Mouse (Mus musculus): ENCODE results near the gene Arhgef10l. TPM values are rescaled to one million over a fixed set of nuclear protein-coding genes. Genes with fewer than 3 reads are reported as not detected.

The Arhgef10l gene
- polyA plus RNA-seq, 1 experiment from 2014 or later, result 11.9 TPM

GRCm38 (mm10) chr4:140555273-140555672 is 110.5 kb downstream of the Arhgef10l start:
- no peak overlapping the region for H3K27ac ChIP-seq
- 65% methylated on average over 7 of the region's 7 CpGs for WGBS (ENCODE audit: missing documents)
- H3K36me3 ChIP-seq (ENCODE audit: inconsistent target), result peaks cover 67% of the 10 kb centered on the region
- H3K4me3 ChIP-seq (ENCODE audit: inconsistent target), result no peak overlapping the region
- peaks cover 19% of the 10 kb centered on the region; the same call in 1 of the 2 replicates for H3K79me2 ChIP-seq (ENCODE audit: inconsistent target)

- no peak overlapping the region for H3K27ac ChIP-seq
- 91% methylated on average over 4 of the region's 4 CpGs for WGBS (ENCODE audit: missing documents)
- H3K79me2 ChIP-seq (ENCODE audit: inconsistent target), result peaks cover 26% of the 10 kb centered on the region; the same call in 1 of the 2 replicates
- peaks cover 75% of the 10 kb centered on the region for H3K36me3 ChIP-seq (ENCODE audit: inconsistent target)
- H3K4me3 ChIP-seq (ENCODE audit: inconsistent target), result no peak overlapping the region
Measured at GRCm38 (mm10) chr4:140554552-140554951, 111.3 kb downstream of the Arhgef10l start.

GRCm38 (mm10) chr4:140551766-140552165 is 114.0 kb downstream of the Arhgef10l start:
- 92% methylated on average over 17 of the region's 17 CpGs for WGBS (ENCODE audit: missing documents)
- no peak overlapping the region for H3K4me3 ChIP-seq (ENCODE audit: inconsistent target)
- H3K79me2 ChIP-seq (ENCODE audit: inconsistent target), result peaks cover 33% of the 10 kb centered on the region; the same call in 1 of the 2 replicates
- peaks cover 75% of the 10 kb centered on the region for H3K36me3 ChIP-seq (ENCODE audit: inconsistent target)
- no peak overlapping the region for H3K27ac ChIP-seq

- 96% methylated on average over 6 of the region's 6 CpGs for WGBS (ENCODE audit: missing documents)
- Histone ChIP-seq H3K36me3 (ENCODE audit: inconsistent target) (peaks cover 72% of the 10 kb centered on the region), H3K27ac (no peak overlapping the region), H3K79me2 (ENCODE audit: inconsistent target) (peaks cover 33% of the 10 kb centered on the region; the same call in 1 of the 2 replicates), H3K4me3 (ENCODE audit: inconsistent target) (no peak overlapping the region)
Measured at GRCm38 (mm10) chr4:140550670-140551069, 115.1 kb downstream of the Arhgef10l start.

- Histone ChIP-seq H3K79me2 (ENCODE audit: inconsistent target) (peaks cover 33% of the 10 kb centered on the region; the same call in 1 of the 2 replicates), H3K36me3 (ENCODE audit: inconsistent target) (peaks cover 70% of the 10 kb centered on the region), H3K27ac (no peak overlapping the region), H3K4me3 (ENCODE audit: inconsistent target) (no peak overlapping the region)
- WGBS (ENCODE audit: missing documents), result 91% methylated on average over 12 of the region's 12 CpGs
Measured at GRCm38 (mm10) chr4:140549975-140550374, 115.8 kb downstream of the Arhgef10l start.

- Histone ChIP-seq H3K36me3 (ENCODE audit: inconsistent target) (peaks cover 82% of the 10 kb centered on the region), H3K4me3 (ENCODE audit: inconsistent target) (no peak overlapping the region), H3K27ac (no peak overlapping the region), H3K79me2 (ENCODE audit: inconsistent target) (peaks cover 31% of the 10 kb centered on the region; the same call in 1 of the 2 replicates)
- WGBS (ENCODE audit: missing documents), result 64% methylated on average over 7 of the region's 7 CpGs
Measured at GRCm38 (mm10) chr4:140547488-140547887, 118.3 kb downstream of the Arhgef10l start.

GRCm38 (mm10) chr4:140539125-140539524 is 126.7 kb downstream of the Arhgef10l start:
- WGBS (ENCODE audit: missing documents), result 58% methylated on average over 11 of the region's 11 CpGs
- Histone ChIP-seq H3K79me2 (ENCODE audit: inconsistent target) (peaks cover 18% of the 10 kb centered on the region; the same call in 1 of the 2 replicates), H3K27ac (no peak overlapping the region), H3K4me3 (ENCODE audit: inconsistent target) (no peak overlapping the region), H3K36me3 (ENCODE audit: inconsistent target) (peaks cover 80% of the 10 kb centered on the region)

- WGBS (ENCODE audit: missing documents), result 50% methylated on average over 2 of the region's 5 CpGs
- no peak overlapping the region for H3K4me3 ChIP-seq (ENCODE audit: inconsistent target)
- peaks cover 32% of the 10 kb centered on the region; the same call in 1 of the 2 replicates for H3K79me2 ChIP-seq (ENCODE audit: inconsistent target)
- H3K36me3 ChIP-seq (ENCODE audit: inconsistent target), result peaks cover 80% of the 10 kb centered on the region; the same call in 1 of the 2 replicates
- no peak overlapping the region for H3K27ac ChIP-seq
Measured at GRCm38 (mm10) chr4:140537561-140538021, 128.2 kb downstream of the Arhgef10l start.

- Histone ChIP-seq H3K4me3 (ENCODE audit: inconsistent target) (no peak overlapping the region), H3K36me3 (ENCODE audit: inconsistent target) (peaks cover 66% of the 10 kb centered on the region; the same call in 1 of the 2 replicates), H3K79me2 (ENCODE audit: inconsistent target) (peaks cover 53% of the 10 kb centered on the region; the same call in 1 of the 2 replicates), H3K27ac (no peak overlapping the region)
- WGBS (ENCODE audit: missing documents), result 93% methylated on average over 7 of the region's 8 CpGs
Measured at GRCm38 (mm10) chr4:140535323-140535722, 130.5 kb downstream of the Arhgef10l start.

- 87% methylated on average over 15 of the region's 15 CpGs for WGBS (ENCODE audit: missing documents)
- no peak overlapping the region for H3K4me3 ChIP-seq (ENCODE audit: inconsistent target)
- peaks cover 59% of the 10 kb centered on the region; the same call in 1 of the 2 replicates for H3K36me3 ChIP-seq (ENCODE audit: inconsistent target)
- no peak overlapping the region for H3K27ac ChIP-seq
- H3K79me2 ChIP-seq (ENCODE audit: inconsistent target), result peaks cover 83% of the 10 kb centered on the region
Measured at GRCm38 (mm10) chr4:140532270-140532669, 133.5 kb downstream of the Arhgef10l start.

GRCm38 (mm10) chr4:140531024-140531423 is 134.8 kb downstream of the Arhgef10l start:
- Histone ChIP-seq H3K36me3 (ENCODE audit: inconsistent target) (peaks cover 53% of the 10 kb centered on the region; the same call in 1 of the 2 replicates), H3K27ac (peak overlapping the region; percentile 40), H3K79me2 (ENCODE audit: inconsistent target) (peaks cover 79% of the 10 kb centered on the region), H3K4me3 (ENCODE audit: inconsistent target) (no peak overlapping the region)
- WGBS (ENCODE audit: missing documents), result 82% methylated on average over 9 of the region's 9 CpGs

GRCm38 (mm10) chr4:140529735-140530134 is 136.1 kb downstream of the Arhgef10l start:
- Histone ChIP-seq H3K4me3 (ENCODE audit: inconsistent target) (no peak overlapping the region), H3K79me2 (ENCODE audit: inconsistent target) (peaks cover 80% of the 10 kb centered on the region), H3K36me3 (ENCODE audit: inconsistent target) (peaks cover 54% of the 10 kb centered on the region), H3K27ac (peak overlapping the region; percentile 40; the same call in 1 of the 2 replicates)
- WGBS (ENCODE audit: missing documents), result 95% methylated on average over 14 of the region's 14 CpGs

- 97% methylated on average over 5 of the region's 5 CpGs for WGBS (ENCODE audit: missing documents)
- Histone ChIP-seq H3K79me2 (ENCODE audit: inconsistent target) (peaks cover 69% of the 10 kb centered on the region), H3K4me3 (ENCODE audit: inconsistent target) (no peak overlapping the region), H3K27ac (no peak overlapping the region), H3K36me3 (ENCODE audit: inconsistent target) (peaks cover 54% of the 10 kb centered on the region)
Measured at GRCm38 (mm10) chr4:140528443-140528842, 137.4 kb downstream of the Arhgef10l start.

GRCm38 (mm10) chr4:140525674-140526177 is 140.1 kb downstream of the Arhgef10l start:
- WGBS (ENCODE audit: missing documents), result 90% methylated on average over 10 of the region's 10 CpGs

GRCm38 (mm10) chr4:140524927-140525326 is 140.9 kb downstream of the Arhgef10l start:
- no peak overlapping the region for H3K27ac ChIP-seq
- H3K79me2 ChIP-seq (ENCODE audit: inconsistent target), result peaks cover 36% of the 10 kb centered on the region
- H3K36me3 ChIP-seq (ENCODE audit: inconsistent target), result peaks cover 76% of the 10 kb centered on the region
- no peak overlapping the region for H3K4me3 ChIP-seq (ENCODE audit: inconsistent target)
- WGBS (ENCODE audit: missing documents), result over 99% methylated on average over 13 of the region's 13 CpGs

More at GRCm38 (mm10) chr4:140525674-140526177, 140.1 kb downstream of the Arhgef10l start:
- no peak overlapping the region for H3K27ac ChIP-seq
- H3K79me2 ChIP-seq (ENCODE audit: inconsistent target), result peaks cover 44% of the 10 kb centered on the region
- no peak overlapping the region for H3K4me3 ChIP-seq (ENCODE audit: inconsistent target)
- H3K36me3 ChIP-seq (ENCODE audit: inconsistent target), result peaks cover 68% of the 10 kb centered on the region

All from macrophage (primary cell).